Mouse (Mus musculus): ENCODE results near the gene Csrp3. TPM values are rescaled to one million over a fixed set of nuclear protein-coding genes. Genes with fewer than 3 reads are reported as not detected.
A peak's percentile ranks its signal among the peaks of the same experiment; 100 is the strongest.

The Csrp3 gene
- total RNA-seq, 2 experiments from 2014 or later: not detected

GRCm38 (mm10) chr7:48832735-48833134 lies 15.1 kb downstream of the Csrp3 start:
- DNase-seq (ENCODE audit: low spot score in 2 of 2): no peak

GRCm38 (mm10) chr7:48830395-48830794 lies 17.4 kb downstream of the Csrp3 start:
- no peak for DNase-seq (ENCODE audit: low spot score in 2 of 2)

- DNase-seq (ENCODE audit: low spot score in 2 of 2): no peak
Measured at GRCm38 (mm10) chr7:48829177-48829910, 18.5 kb downstream of the Csrp3 start.

- DNase-seq (ENCODE audit: low spot score in 2 of 2): no peak
Measured at GRCm38 (mm10) chr7:48825170-48825569, 22.7 kb downstream of the Csrp3 start.

- DNase-seq (ENCODE audit: low spot score in 2 of 2): no peak
Measured at GRCm38 (mm10) chr7:48824671-48825070, 23.2 kb downstream of the Csrp3 start.

- DNase-seq (ENCODE audit: low spot score in 2 of 2): no peak
Measured at GRCm38 (mm10) chr7:48823621-48824020, 24.2 kb downstream of the Csrp3 start.

- no peak for DNase-seq (ENCODE audit: low spot score in 2 of 2)
Measured at GRCm38 (mm10) chr7:48821654-48822053, 26.2 kb downstream of the Csrp3 start.

GRCm38 (mm10) chr7:48813594-48813993 lies 34.2 kb downstream of the Csrp3 start:
- DNase-seq (ENCODE audit: low spot score in 2 of 2): no peak

- DNase-seq (ENCODE audit: low spot score in 2 of 2): no peak
Measured at GRCm38 (mm10) chr7:48812358-48812757, 35.5 kb downstream of the Csrp3 start.

GRCm38 (mm10) chr7:48810652-48811051 lies 37.2 kb downstream of the Csrp3 start:
- no peak for DNase-seq (ENCODE audit: low spot score in 2 of 2)

GRCm38 (mm10) chr7:48806587-48806986 lies 41.2 kb downstream of the Csrp3 start:
- no peak for DNase-seq (ENCODE audit: low spot score in 2 of 2)

GRCm38 (mm10) chr7:48803381-48803780 lies 44.5 kb downstream of the Csrp3 start:
- DNase-seq (ENCODE audit: low spot score in 2 of 2): no peak

- DNase-seq (ENCODE audit: low spot score in 2 of 2): no peak
Measured at GRCm38 (mm10) chr7:48795130-48795529, 52.7 kb downstream of the Csrp3 start.

GRCm38 (mm10) chr7:48791412-48791811 lies 56.4 kb downstream of the Csrp3 start:
- no peak for DNase-seq (ENCODE audit: low spot score in 2 of 2)

- no peak for DNase-seq (ENCODE audit: low spot score in 2 of 2)
Measured at GRCm38 (mm10) chr7:48790117-48790516, 57.7 kb downstream of the Csrp3 start.

GRCm38 (mm10) chr7:48788851-48789572 lies 58.8 kb downstream of the Csrp3 start, which contains the start of gene Zdhhc13:
TSS of gene Zdhhc13 (plus strand) at chr7:48789003.
- DNase-seq (ENCODE audit: low spot score in 2 of 2): peak; percentile 88 to 95

GRCm38 (mm10) chr7:48788348-48788747 lies 59.5 kb downstream of the Csrp3 start:
- peak in 1 of 2 experiments; percentile 33 for DNase-seq (ENCODE audit: low spot score in 2 of 2)

- no peak for DNase-seq (ENCODE audit: low spot score in 2 of 2)
Measured at GRCm38 (mm10) chr7:48784773-48785523, 62.9 kb downstream of the Csrp3 start.

- DNase-seq (ENCODE audit: low spot score in 2 of 2): no peak
Measured at GRCm38 (mm10) chr7:48782432-48782831, 65.4 kb downstream of the Csrp3 start.

Measured in layer of hippocampus, postnatal 14 days (tissue).